Mouse (Mus musculus): ENCODE results near the gene Snx32.
A peak's percentile ranks its signal among the peaks of the same experiment; 100 is the strongest.

Gene Snx32

DNA sequence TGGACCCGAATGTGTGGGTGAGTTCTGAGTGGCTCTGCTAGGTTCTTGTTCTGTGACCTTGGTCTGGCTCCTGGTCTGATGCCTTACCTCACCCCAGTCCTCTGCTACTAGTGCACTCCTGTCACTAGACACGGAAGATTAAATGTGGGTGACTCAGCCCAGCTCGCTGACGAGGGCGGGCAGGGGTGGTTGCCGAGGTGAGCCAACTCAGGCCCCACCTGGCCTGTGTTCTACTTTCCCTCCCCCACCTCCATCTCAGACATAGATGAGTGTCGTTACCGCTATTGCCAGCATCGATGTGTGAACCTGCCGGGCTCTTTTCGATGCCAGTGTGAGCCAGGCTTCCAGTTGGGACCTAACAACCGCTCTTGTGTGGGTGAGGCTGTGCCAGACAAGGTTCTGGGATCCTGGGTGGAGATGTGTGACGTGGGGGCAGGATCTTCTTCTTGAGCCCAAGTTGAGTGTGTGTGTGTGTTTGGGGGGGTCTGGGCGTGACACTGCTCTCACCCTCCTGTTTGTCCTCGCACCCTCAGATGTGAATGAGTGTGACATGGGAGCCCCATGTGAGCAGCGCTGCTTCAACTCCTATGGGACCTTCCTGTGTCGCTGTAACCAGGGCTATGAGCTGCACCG is 32.6 kb downstream of the Snx32 start:
- no peak for DNase-seq

DNA sequence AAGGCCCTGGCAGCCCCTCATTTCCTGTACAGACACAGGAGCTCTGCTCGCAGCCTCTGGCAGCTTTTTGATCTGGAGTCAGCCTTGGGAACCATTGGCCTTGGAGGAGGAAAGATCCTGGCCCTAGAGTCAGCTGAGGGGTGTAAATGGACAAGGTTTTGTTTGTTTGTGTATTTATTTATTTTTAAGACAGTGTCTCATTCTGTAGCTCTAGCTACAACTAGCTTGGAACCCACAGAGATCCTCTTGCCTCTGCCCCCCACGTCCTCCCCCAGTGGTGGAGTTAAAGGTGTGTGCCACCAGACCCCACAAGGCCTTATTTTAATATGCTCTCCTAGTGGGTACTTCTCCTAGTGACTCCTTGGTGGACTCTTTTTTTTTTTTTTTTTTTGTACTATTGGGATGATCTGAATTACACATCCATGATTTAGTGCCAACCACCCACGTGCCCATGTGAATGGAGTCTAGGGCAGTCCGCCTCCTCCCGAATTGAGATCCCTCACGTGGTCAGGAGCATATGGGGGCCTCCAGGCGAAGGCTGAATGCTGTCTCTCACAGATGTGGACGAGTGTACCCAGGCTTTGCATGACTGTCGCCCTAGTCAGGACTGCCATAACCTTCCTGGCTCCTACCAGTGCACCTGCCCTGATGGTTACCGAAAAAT is 33.2 kb downstream of the Snx32 start:
- DNase-seq: no peak

DNA sequence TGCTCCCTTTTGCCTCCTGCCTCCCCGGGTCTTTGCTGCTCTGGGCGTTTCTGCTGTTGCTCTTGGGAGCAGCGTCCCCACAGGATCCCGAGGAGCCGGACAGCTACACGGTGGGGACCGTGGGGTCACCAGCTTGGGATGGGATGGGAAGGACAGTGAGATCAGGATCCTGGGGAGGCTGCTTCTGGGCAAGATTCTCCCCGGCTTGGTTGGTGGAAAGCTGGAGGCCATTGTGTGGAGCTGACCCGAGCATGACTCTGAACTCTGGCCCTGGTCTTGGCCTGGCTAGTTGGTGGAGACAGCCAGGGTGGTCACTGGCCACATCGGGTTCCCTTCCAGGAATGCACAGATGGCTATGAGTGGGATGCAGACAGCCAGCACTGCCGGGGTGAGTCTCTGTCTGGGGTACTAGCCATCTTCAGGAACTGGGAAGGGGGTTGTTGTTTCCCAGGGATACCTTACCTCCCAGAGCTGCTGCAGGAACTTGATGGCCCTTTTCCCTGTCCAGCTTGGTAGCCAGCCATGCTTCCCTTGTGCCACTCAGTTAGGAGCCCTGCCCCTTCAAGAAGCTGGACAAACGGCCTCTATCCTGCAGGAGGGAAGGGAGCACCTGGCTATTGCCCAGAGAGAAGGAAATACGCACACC is 35.1 kb downstream of the Snx32 start:
- no peak for DNase-seq

DNA sequence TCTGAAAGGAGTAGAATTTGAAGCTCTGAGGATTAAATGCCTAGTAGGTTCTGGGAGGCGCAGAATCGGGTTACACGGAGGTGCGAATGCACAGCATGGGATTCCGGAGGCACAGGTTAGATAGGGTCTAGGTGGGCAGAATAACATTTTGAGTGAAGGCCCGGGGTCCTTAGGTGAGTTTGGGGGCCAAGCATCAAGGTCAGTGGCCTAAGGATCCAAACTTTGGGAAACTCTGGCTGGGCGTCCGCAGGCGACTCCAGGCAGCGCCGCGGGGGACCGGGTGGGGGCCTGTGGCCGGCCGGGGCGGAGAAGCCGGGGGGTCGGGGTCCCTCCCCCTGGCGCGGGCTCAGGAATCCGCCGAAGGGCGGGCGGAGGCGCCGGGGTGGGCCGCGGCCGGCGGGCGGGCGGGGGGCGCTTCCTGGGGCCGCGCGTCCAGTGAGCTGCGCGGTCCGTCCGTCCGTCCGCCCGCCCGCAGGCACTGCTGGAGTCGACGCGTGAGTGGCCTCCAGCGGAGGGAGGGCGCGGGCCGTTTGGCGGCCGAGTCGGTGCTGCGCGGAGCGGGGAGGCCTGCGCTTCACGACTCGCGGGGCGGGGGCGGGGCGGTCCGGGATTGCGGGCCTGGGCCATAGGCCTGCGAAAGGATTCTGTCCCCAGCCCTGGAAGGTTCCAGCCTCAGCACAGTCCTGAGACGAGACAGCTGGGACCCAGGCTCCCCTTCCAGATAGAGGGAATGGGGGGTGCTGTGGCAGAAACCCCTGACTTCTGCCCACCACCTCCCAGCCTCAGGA is 35.9 kb downstream of the Snx32 start:
- DNase-seq: peak in 1 of 2 experiments; percentile 51

DNA sequence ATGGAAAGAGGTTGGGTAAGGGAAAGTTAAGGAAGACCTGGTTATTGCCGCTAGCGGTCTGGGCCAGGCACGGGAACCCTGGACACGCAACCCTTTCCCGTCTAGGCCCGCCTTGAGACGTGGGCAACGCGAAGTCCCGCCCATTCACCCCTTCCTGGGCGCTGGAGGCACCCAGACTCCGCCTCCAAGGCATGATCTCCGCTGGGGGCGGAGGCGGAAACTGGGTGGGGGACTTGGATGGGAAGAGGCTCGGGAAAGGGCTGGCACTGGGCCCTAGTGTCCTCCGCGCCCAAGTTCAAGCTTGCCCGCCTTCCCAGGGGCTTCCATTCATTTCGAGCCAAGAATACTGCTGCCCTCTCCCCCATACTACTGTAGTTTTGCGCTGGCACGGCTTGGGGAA is 36.6 kb downstream of the Snx32 start, which contains the start of gene Efemp2:
Gene Efemp2, plus strand, starts transcription at position 235 of the 400 bp plus-strand sequence.
- DNase-seq: peak; percentile 92 to 95

DNA sequence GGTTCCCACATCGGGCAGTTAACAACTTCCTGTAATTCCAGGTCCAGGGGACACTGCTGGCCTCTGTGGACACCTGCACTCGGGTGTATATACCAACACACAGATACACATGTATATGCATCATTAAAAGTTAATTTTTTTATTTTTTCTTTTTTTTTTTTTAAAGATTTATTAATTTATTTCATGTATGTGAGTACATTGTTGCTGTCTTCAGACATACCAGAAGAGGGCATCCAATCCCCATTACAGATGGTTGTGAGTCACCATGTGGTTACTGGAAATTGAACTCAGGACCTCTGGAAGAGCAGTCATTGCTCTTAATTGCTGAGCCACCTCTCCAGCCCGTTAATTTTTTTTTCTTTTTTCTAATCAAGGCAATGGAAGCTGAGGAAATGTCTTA is 37.5 kb downstream of the Snx32 start:
- DNase-seq: no peak

DNA sequence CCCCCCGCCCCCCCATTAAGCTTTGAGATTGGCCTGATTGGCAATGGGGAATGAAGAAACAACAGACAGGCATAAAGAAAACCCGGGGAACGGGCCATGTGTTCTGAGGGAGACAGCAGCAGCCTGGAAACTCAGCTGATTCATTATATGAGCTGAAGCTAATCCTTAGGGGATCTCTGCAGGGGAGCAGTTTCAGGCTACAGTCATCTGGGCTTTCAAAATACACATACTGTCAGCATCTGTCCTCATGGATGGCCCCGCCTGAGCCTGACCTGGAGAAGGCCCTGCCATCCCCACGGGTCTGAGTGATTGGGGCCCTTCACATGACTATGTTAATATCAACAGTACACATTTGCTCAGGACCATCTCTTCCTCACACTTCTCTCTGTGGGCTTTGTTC is 38.5 kb downstream of the Snx32 start:
- DNase-seq: no peak

DNA sequence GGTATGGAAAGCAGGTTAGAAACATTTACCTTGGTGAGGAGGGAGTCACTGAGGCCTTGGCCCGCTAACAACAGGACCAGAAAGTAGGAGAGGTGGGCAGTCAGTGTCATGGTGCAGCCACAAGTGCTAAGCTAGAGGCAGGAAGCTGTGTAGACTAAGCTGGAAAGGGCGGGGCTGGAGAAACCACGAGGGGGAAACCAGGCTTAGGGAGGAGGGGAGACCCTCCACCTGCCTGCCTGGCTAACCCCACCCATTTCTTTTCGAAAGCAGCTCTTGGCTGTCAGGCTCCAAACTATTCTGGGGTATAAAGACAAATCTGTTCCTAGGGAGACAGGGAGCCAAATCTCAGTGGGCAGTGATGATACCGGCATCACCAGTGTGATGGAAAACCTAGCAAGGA is 42.0 kb downstream of the Snx32 start, which contains the start of gene Ctsw:
Gene Ctsw, minus strand, starts transcription at position 134 of the 400 bp plus-strand sequence.
- DNase-seq: no peak

DNA sequence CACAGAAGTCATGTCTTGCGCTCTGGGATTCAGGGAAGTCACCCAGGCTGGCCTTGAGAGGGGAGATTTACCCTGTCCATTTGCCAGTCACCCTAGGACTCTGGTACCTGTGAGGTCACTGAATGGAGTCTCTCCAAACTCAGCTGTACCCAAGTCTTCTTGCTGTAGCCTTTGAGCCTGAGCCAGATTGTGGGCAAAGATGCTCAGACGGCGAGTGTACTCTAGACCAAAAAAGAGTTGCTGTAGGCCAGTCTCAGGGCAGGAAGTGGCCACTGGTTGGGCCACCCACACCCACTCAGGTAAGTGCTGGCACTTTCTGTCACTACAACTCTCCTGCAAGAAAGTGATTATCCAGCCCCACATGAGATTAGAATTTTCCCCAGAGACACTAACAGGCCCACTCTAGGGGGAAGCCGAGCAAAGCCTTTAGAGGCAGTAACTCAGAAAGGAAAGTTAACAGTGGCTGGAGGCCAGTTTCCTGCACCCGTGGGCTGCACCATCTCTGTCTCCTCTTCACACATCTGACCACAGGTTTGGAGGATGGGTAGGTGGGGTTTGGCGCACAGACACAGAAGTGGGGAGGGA is 43.3 kb downstream of the Snx32 start:
- DNase-seq: no peak

DNA sequence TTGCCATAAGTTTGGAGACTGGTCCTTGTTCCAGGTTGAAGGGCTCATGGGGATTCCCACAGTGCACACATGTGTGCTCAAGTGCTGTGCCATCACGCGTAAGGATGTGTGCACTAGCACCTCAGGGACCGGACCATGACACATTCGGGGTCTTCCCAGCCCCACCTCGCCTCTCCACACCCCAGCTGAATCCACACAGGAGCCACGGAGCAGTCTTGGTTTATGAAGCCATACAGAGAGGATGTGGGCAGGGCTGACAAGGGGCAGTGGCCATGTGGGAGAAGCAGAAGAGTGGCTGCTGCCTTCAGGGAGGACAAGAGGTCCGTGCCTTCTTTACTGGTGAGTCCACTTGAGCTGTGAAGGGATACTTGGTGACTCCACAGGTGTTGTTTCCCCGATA is 45.3 kb downstream of the Snx32 start:
- DNase-seq: no peak

DNA sequence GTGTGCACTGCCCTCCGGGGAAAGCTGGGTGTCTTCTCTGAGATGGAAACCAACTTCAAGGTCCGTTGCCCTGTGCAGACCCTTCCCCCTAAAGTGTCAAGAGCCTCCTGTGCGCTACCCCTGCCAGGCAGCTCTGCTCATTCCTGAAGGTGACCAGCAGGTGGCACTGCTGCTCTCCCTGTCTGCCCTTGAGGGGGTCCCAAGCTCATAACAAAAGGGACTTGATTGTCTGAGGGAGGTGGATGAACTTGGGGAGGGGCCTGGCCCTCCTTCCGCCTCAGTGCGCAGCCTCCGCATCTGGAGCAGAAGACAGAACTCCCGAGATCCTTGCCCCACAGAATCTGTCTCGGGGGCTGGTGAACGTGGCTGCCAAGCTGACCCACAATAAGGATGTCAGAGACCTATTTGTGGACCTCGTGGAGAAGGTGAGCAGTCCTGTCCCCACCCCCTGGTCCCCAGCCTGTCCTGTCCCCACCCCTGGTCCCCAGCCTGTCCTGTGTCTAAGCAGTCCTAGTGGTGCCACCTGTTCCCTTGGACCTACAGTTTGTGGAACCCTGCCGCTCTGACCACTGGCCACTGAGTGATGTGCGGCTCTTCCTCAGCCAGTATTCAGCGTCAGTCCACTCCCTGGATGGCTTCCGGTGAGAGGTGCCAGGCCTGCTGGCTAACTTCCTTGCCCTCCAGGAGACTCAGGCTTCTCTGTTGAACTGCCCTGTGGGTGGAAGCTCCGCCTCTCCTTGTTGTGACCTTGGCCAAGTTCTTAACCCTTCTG is 46.4 kb downstream of the Snx32 start:
- DNase-seq: peak; percentile 60 to 67

DNA sequence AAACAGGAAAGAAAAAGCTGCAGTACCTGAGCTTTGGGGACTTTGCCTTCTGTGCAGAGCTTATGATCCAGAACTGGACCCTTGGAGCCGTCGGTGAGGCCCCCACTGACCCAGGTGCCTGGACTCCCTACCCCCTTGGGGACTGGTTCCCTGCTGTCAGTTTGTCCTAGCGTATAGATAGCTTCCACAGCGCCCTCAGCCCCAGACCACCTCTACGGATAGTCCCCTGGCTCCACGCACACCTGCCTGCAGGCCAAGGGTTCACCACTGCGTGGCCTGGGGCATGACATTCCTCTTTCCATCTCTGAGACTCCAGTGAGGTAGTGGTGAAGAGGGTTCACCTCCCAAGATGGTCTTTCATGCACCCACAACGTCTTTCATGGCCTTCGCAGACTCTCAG is 47.1 kb downstream of the Snx32 start:
- DNase-seq: no peak

DNA sequence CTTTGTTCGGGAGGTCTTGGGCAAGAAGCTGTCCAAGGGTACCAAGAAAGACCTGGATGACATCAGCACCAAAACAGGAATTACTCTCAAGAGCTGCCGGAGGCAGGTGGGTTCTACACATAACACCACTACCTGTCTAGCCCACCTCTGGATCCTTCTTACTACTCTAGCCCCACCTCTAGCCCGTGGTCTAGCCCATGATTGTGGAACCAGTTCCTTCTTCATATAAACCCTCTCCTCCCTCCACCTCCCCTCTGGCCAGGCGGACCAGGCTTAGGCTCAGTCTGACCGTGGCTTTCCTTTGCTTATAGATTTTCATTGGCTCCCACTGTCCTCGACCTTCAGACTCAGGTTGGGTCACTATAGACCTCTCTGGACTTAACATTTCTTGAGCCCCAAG is 48.9 kb downstream of the Snx32 start:
- DNase-seq: no peak

DNA sequence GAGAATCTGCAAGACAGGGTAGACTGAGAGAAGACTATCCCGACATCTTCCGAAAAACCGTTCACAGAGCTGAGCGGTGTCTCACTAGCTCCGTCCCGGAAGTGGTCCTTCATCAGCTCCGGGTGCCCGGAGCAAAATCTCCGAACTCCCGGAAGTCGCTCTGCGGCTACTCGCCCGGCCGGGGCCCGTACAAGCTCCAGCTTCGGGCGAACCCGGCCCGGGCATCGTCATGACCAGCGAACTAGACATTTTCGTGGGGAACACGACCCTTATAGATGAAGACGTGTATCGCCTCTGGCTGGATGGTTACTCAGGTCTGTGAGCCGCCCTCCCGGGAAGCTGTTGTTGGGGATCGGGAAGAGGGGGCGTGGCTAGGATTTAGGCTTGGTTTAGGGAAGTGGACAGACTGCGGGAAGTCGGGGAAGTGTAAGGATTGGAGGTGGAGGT is 49.9 kb downstream of the Snx32 start, which contains the start of gene Fibp:
Gene Fibp, plus strand, starts transcription at position 151 of the 447 bp plus-strand sequence.
- DNase-seq: peak; percentile 87 to 88

DNA sequence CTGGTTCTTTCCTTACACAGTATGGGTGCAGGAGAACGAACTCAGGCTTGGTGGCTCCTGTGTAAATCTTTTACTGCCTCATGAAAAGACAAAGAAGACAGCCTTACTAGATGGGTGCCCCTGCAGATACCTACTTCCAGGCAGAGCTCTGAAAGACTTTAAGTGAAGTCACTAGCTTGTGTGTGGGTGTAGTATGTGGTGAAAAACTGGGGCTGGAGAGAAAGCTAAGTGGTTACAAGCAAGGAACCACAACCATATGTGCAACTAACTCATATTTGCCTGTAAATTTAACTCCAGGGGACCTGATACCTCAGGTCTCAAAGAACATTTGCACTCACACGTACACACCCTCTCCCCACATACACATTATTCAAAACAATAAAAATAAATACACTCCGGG is 50.4 kb downstream of the Snx32 start:
- no peak for DNase-seq

DNA sequence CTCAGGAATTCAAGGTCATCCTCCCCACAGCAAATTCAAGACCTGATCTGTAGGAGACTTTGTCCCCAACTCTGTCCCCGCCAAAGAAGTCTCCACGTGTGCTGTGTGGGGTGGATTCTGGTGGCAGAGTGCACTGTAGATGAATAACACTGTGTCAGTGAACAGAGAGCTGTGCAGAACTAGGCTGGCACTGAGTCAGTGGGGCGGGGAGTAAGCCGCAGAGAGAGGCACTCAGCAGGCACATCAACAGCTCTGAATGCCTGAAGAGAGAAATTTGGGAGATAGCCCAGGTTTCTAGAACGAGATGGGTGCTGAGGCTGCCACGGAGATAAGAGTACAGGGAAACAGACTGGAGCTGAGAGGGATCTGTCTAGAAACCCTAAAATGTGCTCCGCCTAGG is 51.3 kb downstream of the Snx32 start:
- DNase-seq: no peak

DNA sequence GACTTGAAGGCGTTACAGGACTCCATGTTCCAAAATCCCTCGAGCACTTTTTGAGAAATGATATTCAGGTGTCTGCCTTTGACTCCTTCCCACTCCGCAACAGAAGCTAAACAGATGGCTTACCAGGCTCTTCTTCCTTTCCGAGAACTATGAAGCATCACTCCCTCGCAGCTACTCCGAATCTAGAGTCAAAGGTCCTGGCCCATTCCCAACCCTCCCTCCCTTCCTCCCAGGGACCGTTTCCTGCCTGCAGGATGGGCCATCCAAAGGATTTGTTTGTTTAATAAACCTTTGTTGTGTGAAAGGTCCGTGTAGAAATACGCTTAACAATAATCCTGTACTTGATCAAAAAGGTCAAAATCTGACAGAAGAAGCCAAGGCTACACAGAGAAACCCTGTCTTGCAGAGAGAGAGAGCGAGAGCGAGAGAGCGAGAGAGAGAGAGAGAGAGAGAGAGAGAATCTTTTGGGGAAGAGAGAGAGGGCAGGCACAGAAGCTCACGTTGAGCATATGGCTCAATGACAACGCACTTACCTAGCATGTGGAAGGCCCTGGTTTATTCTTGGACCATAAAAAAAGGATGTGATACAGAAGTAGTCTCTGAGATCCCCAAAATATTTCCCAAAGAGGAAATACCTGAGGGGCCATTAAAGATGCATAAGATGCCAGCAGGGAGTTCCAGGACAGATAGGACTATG is 52.4 kb downstream of the Snx32 start, which contains the start of gene Ccdc85b:
Gene Ccdc85b, minus strand, starts transcription at position 149 of the 697 bp plus-strand sequence.
- no peak for DNase-seq

DNA sequence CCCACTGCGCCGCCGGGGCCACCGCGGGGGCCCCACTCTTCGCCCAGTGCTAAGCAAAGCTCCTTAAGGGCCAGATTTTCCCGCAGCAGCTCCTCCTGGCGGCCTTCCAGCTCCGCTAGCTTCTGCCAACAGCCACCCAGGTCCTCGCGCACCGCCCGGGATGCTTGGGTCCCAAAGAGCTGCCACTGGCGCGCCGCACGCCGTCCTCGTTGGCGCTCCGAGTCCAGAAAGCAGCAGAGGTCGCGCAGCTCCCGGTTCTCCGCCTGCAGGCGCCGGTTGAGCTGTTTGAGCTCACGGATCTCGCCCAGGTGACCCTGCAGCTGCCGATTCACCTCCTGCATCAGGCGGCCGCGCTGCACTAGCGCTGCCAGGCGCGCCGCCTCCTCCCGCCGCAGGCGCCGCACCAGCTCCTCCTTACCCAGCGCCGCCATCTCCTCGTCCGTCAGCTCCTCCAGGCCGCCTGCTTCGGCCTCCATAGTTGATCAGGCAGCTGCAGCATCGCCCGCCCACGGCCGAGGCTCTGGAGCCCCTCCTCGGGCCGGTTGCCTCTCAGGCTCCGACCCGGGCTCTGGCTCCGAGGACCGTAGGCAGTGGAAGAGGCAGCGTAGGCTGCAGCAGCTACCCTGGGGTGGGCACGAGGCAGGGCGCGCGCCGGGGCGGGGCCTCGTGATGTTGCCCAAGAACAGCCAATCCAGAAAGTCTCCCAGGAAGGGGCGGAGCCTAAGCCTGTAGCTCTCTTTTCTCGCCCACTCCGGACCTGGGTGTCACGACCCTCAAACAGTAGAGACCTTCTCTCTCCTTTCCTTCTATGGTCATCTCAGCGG is 53.2 kb downstream of the Snx32 start:
- DNase-seq: peak; percentile 94 to 96

DNA sequence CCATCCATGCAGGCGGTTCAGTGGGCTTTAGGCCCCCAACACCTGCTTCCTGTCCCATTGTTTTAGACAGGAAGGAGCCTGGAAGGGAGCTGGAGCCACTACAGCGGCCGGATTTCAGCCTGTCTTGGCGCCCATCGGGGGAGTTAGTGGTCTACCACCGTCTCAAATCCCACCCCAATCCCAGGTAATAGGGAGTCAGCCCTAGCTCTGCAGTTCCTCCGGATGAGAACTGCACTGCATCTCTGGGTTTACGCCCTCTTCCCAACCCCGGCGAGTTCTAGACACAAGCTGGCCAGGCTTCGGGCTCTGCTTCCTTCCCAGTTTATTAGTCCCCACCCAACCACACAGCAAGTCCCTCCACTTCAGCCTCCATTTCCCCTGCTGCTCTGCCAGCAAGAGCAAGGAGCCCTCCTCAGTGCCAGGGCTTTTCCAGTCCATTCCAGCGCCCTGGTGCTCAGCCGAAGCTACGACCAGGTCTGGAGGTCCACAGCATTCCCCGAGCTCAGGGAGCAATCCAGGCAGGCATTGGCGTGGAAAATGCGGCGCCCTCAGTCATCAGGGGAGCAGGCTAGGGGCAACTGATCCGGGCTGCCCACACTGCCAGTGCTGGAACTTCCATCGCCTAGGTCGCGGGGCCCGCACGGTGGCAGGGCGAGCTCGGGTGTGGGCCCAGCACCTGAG is 54.0 kb downstream of the Snx32 start:
- DNase-seq: peak; percentile 31 to 55

DNA sequence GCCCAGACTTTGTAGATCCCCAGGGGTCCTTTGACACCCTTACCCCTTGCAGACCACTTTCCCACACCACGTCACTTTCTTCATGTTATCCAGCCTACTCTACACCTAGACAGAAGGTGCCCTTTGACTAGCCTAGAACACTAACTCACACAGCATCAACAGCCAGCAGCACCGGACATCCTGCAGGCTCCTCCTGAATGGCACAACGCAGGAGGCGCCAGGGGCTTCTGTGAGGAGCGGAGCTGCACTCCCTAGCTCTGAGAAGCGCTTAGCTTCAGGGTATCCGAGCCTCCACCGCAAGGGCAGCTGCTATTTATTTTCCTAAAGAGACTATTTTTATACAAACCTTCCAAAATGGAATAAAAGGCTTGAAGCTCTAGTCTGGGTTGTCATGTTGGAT is 54.8 kb downstream of the Snx32 start:
- DNase-seq: no peak
